In genomic region chr15:90446076-90446475, GRCm38 (mm10) we compare ENCODE assay signal across 33 mouse cellular contexts.
"Had no signal": no experiment of that assay in that cellular context is flagged by ENCODE, and none has a peak within 500 bp of the region (broad histone marks: within the 10 kb centered on the region; RNA-seq: fewer than 3 reads in every experiment).

No protein-coding gene starts in this region.

- H3K27ac ChIP-seq: heart, embryonic 10.5 days; heart, embryonic 13.5 days; heart, embryonic 15.5 days; hindbrain, embryonic 10.5 days; hindbrain, embryonic 12.5 days; hindbrain, embryonic 13.5 days; hindbrain, embryonic 14.5 days; hindbrain, embryonic 15.5 days; hindbrain, postnatal 0 days; intestine, embryonic 15.5 days; kidney, embryonic 15.5 days; kidney, postnatal 0 days; layer of hippocampus, adult 2 months; left cerebral cortex, adult 2 months had no signal

- DNase-seq: heart, postnatal 10 days; heart, postnatal 36 days; heart, postnatal 4 days; kidney, adult 11 months; kidney, adult 18-20 months; kidney, adult 2 months; kidney, adult 8-10 months; kidney, adult 9 months; kidney, postnatal 10 days; kidney, postnatal 14 days; kidney, postnatal 25 days; kidney, postnatal 36 days; kidney, postnatal 4 days; layer of hippocampus, adult 9-11 months; layer of hippocampus, postnatal 36 days had no signal

- ATAC-seq: hindbrain, embryonic 16.5 days; hindbrain, postnatal 0 days; inflammation-experienced regulatory T-cells, adult 6 months; intestine, embryonic 15.5 days had no signal

- H3K36me3 ChIP-seq: heart, embryonic 10.5 days; heart, embryonic 12.5 days; heart, embryonic 13.5 days; heart, embryonic 15.5 days; hindbrain, embryonic 10.5 days; hindbrain, embryonic 12.5 days; hindbrain, embryonic 13.5 days; hindbrain, embryonic 15.5 days; intestine, embryonic 15.5 days; kidney, embryonic 15.5 days had no signal

- H3K4me3 ChIP-seq: heart, embryonic 10.5 days; heart, embryonic 12.5 days; heart, embryonic 13.5 days; heart, embryonic 15.5 days; hindbrain, embryonic 10.5 days; hindbrain, embryonic 12.5 days; hindbrain, embryonic 13.5 days; hindbrain, embryonic 15.5 days; intestine, embryonic 15.5 days; kidney, embryonic 15.5 days; layer of hippocampus, adult 2 months; left cerebral cortex, adult 2 months had no signal

- H3K4me1 ChIP-seq: heart, embryonic 10.5 days; heart, embryonic 12.5 days; heart, embryonic 13.5 days; heart, embryonic 15.5 days; hindbrain, embryonic 10.5 days; hindbrain, embryonic 12.5 days; hindbrain, embryonic 13.5 days; hindbrain, embryonic 15.5 days; intestine, embryonic 15.5 days; kidney, embryonic 15.5 days had no signal

- H3K9me3 ChIP-seq: heart, embryonic 10.5 days; heart, embryonic 12.5 days; heart, embryonic 13.5 days; heart, embryonic 15.5 days; hindbrain, embryonic 10.5 days; hindbrain, embryonic 12.5 days; hindbrain, embryonic 13.5 days; hindbrain, embryonic 15.5 days; intestine, embryonic 15.5 days; kidney, embryonic 15.5 days had no signal

- H3K27me3 ChIP-seq: heart, embryonic 12.5 days; heart, embryonic 13.5 days; heart, embryonic 15.5 days; hindbrain, embryonic 12.5 days; hindbrain, embryonic 13.5 days; hindbrain, embryonic 15.5 days; intestine, embryonic 15.5 days; kidney, embryonic 15.5 days had no signal

- H3K9ac ChIP-seq: heart, embryonic 12.5 days; heart, embryonic 13.5 days; heart, embryonic 15.5 days; hindbrain, embryonic 12.5 days; hindbrain, embryonic 13.5 days; hindbrain, embryonic 14.5 days; hindbrain, embryonic 15.5 days; intestine, embryonic 15.5 days; kidney, embryonic 15.5 days had no signal

- H3K4me2 ChIP-seq: heart, embryonic 11.5 days; heart, embryonic 12.5 days; heart, embryonic 13.5 days; heart, embryonic 15.5 days; hindbrain, embryonic 12.5 days; hindbrain, embryonic 13.5 days; hindbrain, embryonic 14.5 days; hindbrain, embryonic 15.5 days; intestine, embryonic 15.5 days; kidney, embryonic 15.5 days had no signal
